Mouse (Mus musculus) left cerebral cortex, adult 8-10 months (tissue): ENCODE data around the gene Clasp1. TPM values are rescaled to one million over a fixed set of nuclear protein-coding genes. Genes with fewer than 3 reads are reported as not detected.
A peak's percentile ranks its signal among the peaks of the same experiment; 100 is the strongest.

Source experiments
- DNase-seq, 2 experiments: peaks; one replicate each; pipeline ENCODE4 v3.0.0; 2022; ENCODE audit warnings: low spot score in 2 of 2
- total RNA-seq, 4 experiments: library from RNA; stranded (reverse); gene quantifications; 2 replicates each; pipeline ENCODE4 v1.2.4; 2022

Clasp1 gene
- total RNA-seq, 4 experiments from 2014 or later, result 104 to 124 (median 113) TPM

- DNase-seq, result no peak
Measured at GRCm38 (mm10) chr1:118450891-118451450, 62.1 kb downstream of the Clasp1 start.

GRCm38 (mm10) chr1:118453577-118453976 lies 64.7 kb downstream of the Clasp1 start:
- no peak for DNase-seq

DNA sequence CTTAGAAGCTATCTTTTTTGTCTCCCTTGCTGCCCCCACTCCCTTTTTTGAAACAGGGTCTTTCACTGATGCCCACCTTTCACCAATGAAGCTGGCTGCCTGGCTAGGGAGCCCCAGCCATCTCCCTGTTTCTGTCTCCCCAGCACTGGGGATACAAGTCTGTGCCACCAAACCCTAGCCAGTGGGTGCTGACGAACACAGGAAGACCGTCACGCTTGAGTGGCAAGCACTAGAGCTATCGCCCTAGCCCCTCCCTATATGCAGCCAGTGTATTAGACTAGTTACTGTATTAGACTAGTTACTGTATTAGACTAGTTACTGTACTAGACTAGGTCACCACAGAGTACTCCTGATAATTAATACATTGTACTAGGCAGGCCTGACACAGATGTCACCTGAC lies 66.0 kb downstream of the Clasp1 start:
- no peak for DNase-seq

- no peak for DNase-seq
Measured at GRCm38 (mm10) chr1:118457256-118457882, 68.5 kb downstream of the Clasp1 start.

DNA sequence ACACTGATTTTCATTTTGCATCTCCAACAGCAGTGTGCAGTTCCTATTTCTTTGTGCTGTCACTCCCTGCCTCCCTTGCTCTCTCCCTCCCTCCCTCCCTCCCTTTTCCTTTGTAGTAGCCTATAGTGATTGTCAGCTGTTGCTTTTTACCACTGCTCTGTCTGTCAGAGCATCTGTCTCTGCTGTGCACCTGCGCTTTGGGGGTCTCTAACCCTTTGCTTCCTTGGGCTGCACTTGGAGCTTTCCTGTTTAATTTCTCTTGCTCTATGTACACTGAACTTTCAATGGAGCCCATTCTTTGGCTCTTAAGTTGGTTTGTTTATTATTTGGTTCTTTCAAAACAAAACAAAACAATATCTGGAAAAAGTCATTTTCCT lies 69.0 kb downstream of the Clasp1 start:
- no peak for DNase-seq

GRCm38 (mm10) chr1:118458279-118458678 lies 69.4 kb downstream of the Clasp1 start:
- no peak for DNase-seq

DNA sequence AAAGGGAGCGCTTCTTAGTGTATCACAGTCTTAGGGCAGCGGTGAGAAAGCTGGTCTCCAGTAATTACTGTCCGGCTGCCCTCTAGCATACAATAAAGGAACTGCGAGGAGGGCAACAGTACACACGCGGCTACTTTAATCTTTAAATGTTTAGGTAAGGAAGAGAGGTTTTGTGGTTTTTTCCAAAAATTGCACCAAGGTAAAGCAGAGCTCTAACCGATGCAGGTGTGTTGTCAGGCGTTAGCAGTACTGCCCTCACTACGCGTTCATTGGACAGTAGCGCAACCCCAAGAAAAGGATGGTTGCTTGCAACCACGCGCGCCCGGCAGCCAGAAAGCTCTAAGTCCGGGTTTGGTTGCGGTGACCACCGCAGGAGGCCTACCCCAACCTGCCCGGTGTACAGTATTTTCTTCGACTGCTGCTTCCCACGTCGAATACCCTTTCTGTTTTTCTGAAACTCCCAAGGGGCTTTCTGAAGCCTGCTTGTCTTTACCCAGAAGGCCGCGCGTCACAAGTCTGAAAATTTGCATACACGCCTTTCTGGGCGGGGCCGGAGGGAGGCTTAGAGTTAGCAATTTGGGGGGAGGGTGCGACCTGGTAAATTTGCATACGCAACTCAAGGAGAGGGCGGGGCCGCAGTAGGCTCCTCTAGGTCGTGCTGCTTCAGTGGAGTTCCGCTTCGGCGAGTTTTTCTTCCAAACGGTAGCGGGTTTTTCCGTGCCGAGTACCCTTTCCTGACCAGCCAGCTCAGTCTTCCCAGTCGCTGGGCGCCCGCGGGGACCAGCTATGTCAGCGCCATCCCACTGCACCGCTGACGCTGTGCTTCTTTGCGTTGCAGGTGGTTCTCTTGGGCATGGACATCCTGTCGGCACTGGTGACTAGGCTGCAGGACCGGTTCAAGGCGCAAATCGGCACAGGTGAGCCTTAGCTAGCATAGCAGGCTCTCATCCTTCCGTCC lies 70.4 kb downstream of the Clasp1 start:
- peak; percentile 83 to 89 for DNase-seq

GRCm38 (mm10) chr1:118460716-118461115 lies 71.9 kb downstream of the Clasp1 start:
- DNase-seq, result no peak

DNA sequence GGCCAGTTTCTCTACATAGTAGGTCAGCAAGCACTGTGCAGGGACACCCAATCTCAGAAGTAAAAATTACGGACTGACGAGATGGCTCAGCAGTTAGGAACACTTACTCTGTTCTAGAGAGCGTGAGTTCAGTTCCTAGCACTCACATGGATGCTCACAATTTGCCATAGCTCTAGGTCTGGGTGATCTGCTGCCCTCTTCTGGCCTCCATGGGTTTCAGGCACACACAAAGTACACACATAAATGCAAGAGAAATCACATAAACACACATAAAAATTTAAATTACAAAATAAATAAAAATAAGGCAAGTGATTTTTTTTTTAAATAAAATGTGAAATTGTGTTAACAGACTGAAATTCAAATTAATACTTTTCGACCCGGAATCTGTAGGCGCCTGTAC lies 77.2 kb downstream of the Clasp1 start:
- no peak for DNase-seq

DNA sequence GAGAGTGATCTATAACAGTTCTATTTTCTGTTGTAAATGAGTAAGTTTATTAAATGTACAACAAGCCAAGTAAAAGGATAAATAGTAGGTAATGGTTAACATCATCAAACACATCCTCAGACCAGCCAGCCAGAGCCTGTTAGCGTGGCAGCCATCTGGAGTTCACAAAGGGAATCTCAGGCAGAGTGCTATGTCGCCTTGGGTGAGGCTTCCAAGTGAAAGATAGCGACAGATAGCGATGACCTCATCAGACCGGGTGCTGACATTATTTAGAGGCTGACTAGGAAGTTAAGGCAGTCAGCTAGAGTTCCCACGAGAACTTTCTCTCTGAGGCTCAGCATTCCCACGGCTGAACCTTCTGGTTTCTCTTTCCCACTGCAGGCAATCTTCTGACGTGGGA lies 83.5 kb downstream of the Clasp1 start:
- no peak for DNase-seq

GRCm38 (mm10) chr1:118476919-118477318 lies 88.1 kb downstream of the Clasp1 start:
- no peak for DNase-seq

DNA sequence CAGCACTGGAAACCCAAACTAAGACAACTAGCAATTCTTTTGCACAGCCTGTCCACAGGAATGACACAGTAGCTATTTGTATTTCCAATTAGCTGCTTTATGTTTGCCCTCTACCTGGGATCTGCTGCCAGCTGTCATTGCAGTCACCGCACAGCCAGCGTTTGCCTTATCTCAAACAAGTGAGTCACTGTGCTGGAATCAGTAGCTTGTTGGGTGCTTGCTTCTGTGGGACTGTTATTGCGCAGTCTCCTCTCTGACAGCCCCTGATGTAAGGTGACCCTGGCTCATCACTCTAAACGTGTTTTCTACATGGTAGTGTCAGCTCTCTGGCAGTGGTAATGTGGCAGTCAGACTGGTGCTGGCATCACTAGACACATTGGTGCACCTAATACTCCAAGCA lies 90.4 kb downstream of the Clasp1 start:
- DNase-seq, result no peak

DNA sequence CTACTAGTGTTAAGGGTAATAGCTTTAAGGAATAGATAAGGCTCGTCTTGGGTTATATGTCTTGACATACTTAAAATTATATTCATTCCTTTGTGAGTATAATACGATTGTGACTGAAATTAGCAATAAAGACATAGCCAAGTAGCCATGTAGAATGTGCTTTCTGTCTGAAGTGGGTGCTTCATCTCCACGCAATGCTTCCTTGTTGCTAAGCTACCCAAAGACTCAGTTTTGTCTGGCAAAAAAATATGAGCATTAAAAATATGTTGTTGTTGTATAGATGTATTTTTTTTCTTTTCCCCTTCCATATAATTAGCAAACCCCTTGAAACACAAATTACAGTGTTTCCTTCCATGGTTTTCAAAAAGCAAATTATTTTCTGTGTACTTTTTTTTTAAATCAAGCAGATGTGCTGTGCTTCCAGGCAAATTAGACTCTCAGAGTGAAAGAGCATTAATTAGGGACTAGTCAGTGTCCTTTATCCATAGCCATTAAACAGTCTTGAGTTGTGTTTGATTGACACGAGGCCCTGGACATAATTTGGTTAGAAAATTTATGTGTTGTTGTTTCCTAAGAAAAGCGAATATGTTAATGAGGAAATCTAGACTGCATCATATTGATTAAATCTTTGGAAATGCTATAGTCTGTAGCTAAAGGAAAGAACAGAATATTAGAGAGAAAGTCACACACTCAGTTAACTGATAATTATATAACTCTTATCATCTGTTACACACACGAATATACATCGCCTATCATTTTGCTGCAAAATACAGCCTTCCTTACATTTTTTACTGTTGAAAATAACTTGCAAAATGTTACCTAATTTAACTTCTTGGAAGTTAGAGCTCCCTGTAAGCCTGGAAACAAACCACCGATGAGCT lies 91.9 kb downstream of the Clasp1 start:
- DNase-seq, result no peak

DNA sequence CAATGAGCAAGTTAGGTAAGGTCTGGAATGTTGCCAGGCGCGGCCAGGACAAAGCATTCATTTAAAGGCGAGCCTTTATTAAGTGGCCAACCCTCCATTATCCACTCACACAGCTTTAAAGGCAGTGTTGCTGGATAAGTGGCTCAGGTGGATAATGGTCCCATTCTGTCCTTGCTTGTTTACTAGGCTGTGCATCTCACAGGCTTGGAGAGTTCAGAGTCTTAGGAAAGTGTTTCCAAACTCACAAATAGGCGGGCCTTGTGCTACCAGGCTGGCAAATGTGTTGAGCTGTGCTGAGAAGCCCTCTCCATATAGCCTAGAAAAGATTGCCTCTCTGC lies 92.5 kb downstream of the Clasp1 start:
- DNase-seq, result no peak

DNA sequence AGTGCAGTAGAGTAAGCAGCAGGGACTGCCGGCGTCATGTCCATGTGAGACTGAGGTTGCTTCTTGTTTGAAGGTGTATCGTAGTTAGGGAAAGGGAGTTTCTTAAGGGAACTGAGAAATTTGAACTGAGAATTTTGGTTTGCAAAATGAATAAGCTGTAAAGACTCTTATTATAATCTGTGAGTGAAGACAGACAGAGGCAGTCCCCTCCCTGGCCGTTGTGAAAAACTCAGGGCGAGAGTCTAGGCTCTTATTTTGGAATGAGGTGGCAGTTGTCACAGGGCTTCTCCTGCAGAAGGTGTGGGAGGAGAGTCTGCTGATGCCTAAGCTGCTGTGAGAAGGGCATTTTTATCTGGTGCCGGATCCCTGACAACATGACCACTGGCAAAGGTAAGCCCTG lies 92.8 kb downstream of the Clasp1 start:
- DNase-seq, result peak in 1 of 2 experiments; percentile 67

DNA sequence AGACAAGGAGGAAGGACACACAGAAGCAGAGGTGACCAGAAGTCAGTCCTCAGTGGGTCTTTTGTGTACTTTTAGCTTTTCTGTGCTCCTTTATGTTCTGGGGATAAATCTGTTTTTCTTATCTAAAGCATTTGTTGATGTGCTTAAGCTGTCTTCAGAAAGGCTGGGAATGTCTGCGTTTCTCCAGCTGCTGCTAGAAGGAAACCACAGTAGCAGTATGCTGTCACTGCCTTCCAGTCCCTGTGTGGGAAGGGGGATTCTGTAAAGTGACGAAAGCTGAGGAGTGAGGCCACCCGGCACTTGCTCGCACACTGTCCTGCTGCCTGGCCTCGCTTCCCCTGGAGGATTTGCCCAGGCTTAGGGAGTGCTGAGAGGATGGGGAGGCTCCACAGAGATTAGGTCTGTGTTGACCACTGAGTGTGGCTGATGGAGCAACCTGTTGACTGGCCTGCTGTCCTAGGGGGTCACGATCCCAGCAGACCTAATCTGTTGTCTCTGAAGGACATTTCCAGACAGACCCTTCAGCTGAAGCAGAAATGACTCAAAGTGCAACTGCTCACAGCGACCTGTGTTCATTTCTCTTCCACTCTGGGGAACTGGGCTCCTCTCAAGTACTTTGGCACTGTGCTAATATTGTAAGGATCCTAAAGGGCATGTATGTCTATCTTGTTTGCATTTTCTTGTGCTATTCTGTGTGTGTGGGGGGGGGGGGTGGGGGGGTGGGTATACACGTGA lies 93.6 kb downstream of the Clasp1 start:
- no peak for DNase-seq

- no peak for DNase-seq
Measured at GRCm38 (mm10) chr1:118483504-118484096, 94.7 kb downstream of the Clasp1 start.

DNA sequence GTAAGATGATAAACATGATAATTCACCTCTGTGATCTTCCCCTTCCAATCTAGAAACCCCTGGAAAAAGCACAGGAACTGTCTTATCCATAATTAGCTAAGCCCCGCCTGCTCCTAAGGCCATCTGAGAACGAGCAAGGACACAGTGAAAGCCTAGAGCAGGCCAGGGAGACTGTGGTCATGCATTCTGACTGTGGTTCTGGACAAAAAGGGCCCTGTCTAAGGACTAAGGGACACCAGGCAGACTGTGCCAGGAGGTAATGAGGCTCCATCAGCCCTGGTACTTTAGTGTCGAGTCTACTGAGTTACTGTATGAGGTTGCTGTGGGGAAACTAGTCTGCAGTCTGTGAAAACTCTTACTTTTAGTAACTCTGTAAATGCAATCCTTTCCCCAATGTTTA lies 96.7 kb downstream of the Clasp1 start:
- DNase-seq, result no peak

DNA sequence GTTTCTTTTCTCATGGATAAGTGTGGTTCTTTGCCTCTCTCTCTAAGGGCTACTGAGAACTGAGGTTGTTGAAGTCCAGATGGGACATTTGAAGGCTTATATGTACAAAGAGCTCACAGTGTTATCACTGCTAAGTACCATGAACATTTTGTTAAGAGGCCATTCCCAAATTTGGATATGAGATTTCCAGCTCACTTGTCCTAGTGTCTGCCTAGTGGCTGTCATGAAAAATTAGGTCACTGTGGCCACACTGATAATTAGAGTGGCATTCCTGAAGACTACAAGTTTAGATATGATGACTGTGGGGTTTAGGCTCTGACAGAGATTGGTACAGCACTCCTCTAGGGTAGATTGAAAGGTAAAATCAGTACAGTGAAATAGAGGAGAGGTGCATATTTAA lies 97.2 kb downstream of the Clasp1 start:
- no peak for DNase-seq

DNA sequence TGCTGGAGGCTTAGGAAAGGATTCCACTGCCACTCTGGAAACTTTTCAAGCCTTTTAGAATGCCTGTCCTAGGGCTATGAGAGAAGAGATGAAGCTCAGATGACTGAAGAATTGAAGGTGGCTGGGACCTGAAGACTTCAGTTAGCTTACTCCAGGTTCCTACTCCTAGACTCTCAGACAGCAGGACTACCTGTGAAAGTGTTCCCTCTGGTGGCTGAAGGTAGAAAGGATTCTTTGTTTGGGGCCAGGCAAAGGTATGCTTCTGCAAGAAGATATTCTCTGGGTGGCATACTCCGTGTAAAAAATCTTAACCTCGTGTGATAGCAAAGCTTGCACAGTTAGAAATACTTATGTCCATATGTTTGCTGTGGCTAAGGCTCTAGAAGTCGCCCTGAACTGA lies 104.0 kb downstream of the Clasp1 start:
- DNase-seq, result no peak

- no peak for DNase-seq
Measured at GRCm38 (mm10) chr1:118494551-118494950, 105.7 kb downstream of the Clasp1 start.
